Mouse (Mus musculus) limb, embryonic 11.5 days (tissue): ENCODE measurements at regions not wholly inside any gene's neighbourhood (a gene's known extent, or its start where the extent isn't known, plus 50 kb on each side); places are given as distances from the start of the nearest gene placed in this dataset.

Source experiments
- ATAC-seq: fragments of 200-750 bp; cut with Nextera tagmentation; 2 replicates; pipeline ENCODE4 v1.8.0; 2017; ENCODE audit warnings: low read depth; ENCODE audit not compliant: insufficient number of reproducible peaks, low FRiP score, low TSS enrichment
- DNase-seq: peaks from one replicate; pipeline ENCODE4 v3.0.0-alpha.2; 2015; ENCODE audit warnings: low spot score
- H3K27ac ChIP-seq: fragments of 300-500 bp; sonication (generic); replicated peaks from 2 replicates; pipeline ENCODE4 v1.5.1; 2014; ENCODE audit warnings: low read depth, mild to moderate bottlenecking, low read length
- H3K27me3 ChIP-seq: fragments of 300-500 bp; sonication (generic); 2 replicates; pipeline ENCODE4 v1.6.1; 2014; ENCODE audit warnings: mild to moderate bottlenecking, low read length, mixed read lengths; ENCODE audit not compliant: control insufficient read depth, insufficient read depth
- H3K36me3 ChIP-seq: fragments of 300-500 bp; sonication (generic); 2 replicates; pipeline ENCODE4 v1.6.1; 2014; ENCODE audit warnings: mild to moderate bottlenecking, low read length, moderate library complexity, mixed read lengths; ENCODE audit not compliant: control insufficient read depth, insufficient read depth
- H3K4me1 ChIP-seq: fragments of 300-500 bp; sonication (generic); 2 replicates; pipeline ENCODE4 v1.6.1; 2014; ENCODE audit warnings: low read length, mixed read lengths; ENCODE audit not compliant: control insufficient read depth, insufficient read depth
- H3K4me2 ChIP-seq: fragments of 300-500 bp; sonication (generic); 2 replicates; pipeline ENCODE4 v1.6.1; 2014; ENCODE audit warnings: low read depth, mild to moderate bottlenecking, moderate library complexity; ENCODE audit not compliant: severe bottlenecking
- H3K4me3 ChIP-seq: fragments of 300-500 bp; sonication (generic); 2 replicates; pipeline ENCODE4 v1.5.1; 2014; ENCODE audit warnings: low read depth, low read length
- H3K9ac ChIP-seq: fragments of 300-500 bp; sonication (generic); 2 replicates; pipeline ENCODE4 v1.6.1; 2014; ENCODE audit warnings: mild to moderate bottlenecking, low read length
- H3K9me3 ChIP-seq: fragments of 300-500 bp; sonication (generic); 2 replicates; pipeline ENCODE4 v1.6.1; 2016; ENCODE audit warnings: low read length; ENCODE audit not compliant: control insufficient read depth
- WGBS: fragments of 180-500 bp; shearing (Covaris S2); extraction: QIAGEN DNeasy Blood & Tissue Kit; methylation state at CpG from one replicate; pipeline ENCODE4 v1.1.7; 2014; 5-methylcytosine and 5-hydroxymethylcytosine counted together

DNA sequence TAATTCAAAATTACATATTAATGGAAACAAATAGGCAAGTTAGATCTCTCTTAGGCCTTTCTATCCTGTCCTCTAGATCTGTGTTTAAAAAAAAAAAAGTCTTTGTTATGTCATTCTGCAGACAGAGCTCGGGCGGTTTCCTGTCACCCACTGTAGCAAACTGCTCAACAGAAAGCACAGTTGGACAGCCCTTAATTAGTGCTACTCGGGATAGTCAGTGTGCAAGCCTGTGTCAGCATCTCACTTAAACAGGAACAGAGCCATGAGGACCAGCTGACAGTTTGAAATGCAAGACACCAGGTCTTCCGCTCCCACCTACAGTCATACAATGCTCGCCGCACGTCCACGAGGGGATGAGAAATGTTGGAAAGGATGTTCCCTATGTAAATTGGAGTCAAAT, 170.5 kb downstream of the Nr4a2 start:
- no peaks in the 10 kb centered on the region for H3K36me3 ChIP-seq
- H3K4me2 ChIP-seq: no peak overlapping the region
- no peaks in the 10 kb centered on the region for H3K9me3 ChIP-seq
- 70% methylated on average over 8 of the region's 8 CpGs for WGBS
- no peak overlapping the region for H3K27ac ChIP-seq
- no peaks in the 10 kb centered on the region for H3K4me1 ChIP-seq
- H3K9ac ChIP-seq: no peak overlapping the region
- DNase-seq (no peak), ATAC-seq (no peak)
- H3K27me3 ChIP-seq: no peaks in the 10 kb centered on the region
- no peak overlapping the region for H3K4me3 ChIP-seq

DNA sequence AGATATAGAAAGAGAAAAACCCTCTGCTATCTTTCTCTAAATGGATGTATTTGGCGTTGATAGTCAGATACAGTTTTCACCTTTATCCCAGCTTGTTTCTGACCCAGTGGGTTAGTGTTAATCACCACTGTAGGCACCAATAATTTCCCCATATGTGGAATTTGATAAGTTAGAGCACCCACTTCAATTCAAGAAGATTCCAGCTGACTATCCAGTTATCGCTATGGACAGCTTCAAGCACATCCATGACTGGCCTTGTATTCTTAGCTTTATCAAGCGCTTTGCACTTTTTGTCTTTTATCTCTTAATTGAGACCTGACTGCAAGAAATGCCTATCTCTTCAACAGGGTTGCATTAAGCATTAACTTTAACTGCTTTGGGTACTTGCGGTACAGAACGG, 211.3 kb downstream of the Nr4a2 start:
- Histone ChIP-seq H3K4me1 (no peaks in the 10 kb centered on the region), H3K27me3 (no peaks in the 10 kb centered on the region), H3K9ac (no peak overlapping the region), H3K27ac (no peak overlapping the region), H3K36me3 (no peaks in the 10 kb centered on the region), H3K4me3 (no peak overlapping the region), H3K9me3 (no peaks in the 10 kb centered on the region), H3K4me2 (no peak overlapping the region)
- ATAC-seq (no peak), DNase-seq (no peak)
- WGBS: 87% methylated on average over 5 of the region's 5 CpGs

- ATAC-seq: no peak
- DNase-seq: no peak
- Histone ChIP-seq H3K9me3 (no peaks in the 10 kb centered on the region), H3K36me3 (no peaks in the 10 kb centered on the region), H3K27ac (no peak overlapping the region), H3K4me1 (no peaks in the 10 kb centered on the region), H3K4me3 (no peak overlapping the region), H3K4me2 (no peak overlapping the region), H3K27me3 (no peaks in the 10 kb centered on the region), H3K9ac (no peak overlapping the region)
- WGBS: 65% methylated on average over 2 of the region's 2 CpGs
Measured at GRCm38 (mm10) chr2:56909096-56909865, 214.5 kb downstream of the Nr4a2 start.

GRCm38 (mm10) chr2:56885181-56885580, 238.6 kb downstream of the Nr4a2 start:
- Histone ChIP-seq H3K4me3 (no peak overlapping the region), H3K9me3 (no peaks in the 10 kb centered on the region), H3K4me2 (no peak overlapping the region), H3K36me3 (no peaks in the 10 kb centered on the region), H3K27me3 (no peaks in the 10 kb centered on the region), H3K27ac (no peak overlapping the region), H3K4me1 (no peaks in the 10 kb centered on the region), H3K9ac (no peak overlapping the region)
- DNase-seq: peak; percentile 36
- ATAC-seq: peak; percentile 52; the same call in 1 of the 2 replicates
- 17% methylated on average over 3 of the region's 3 CpGs for WGBS

GRCm38 (mm10) chr2:56860776-56861175, 263.0 kb downstream of the Nr4a2 start:
- ATAC-seq: no peak
- H3K36me3 ChIP-seq: no peaks in the 10 kb centered on the region
- no peaks in the 10 kb centered on the region for H3K9me3 ChIP-seq

DNA sequence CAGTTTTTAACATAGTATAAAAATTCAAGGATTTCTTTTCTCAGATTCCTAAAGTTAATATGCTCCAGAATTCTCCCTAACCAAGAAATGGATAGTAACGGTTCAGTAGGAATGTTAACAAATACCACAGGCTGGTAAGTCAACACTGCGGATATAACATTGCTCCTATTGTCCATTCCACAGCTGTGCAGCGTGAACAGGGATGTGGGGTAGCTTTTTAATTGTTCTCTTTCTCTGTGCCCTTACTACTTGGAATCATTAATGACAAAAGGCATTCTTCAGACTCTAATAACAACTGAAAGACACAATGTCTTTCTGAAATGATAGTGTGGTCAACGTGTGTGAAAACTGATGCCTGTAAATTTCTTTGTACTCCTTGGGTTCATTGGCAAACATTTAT, 303.3 kb downstream of the Nr4a2 start:
- no peaks in the 10 kb centered on the region for H3K4me1 ChIP-seq
- H3K4me3 ChIP-seq: no peak overlapping the region
- WGBS: 78% methylated on average over 4 of the region's 4 CpGs
- H3K27me3 ChIP-seq: no peaks in the 10 kb centered on the region
- DNase-seq (no peak), ATAC-seq (no peak)
- no peak overlapping the region for H3K27ac ChIP-seq
- H3K9me3 ChIP-seq: no peaks in the 10 kb centered on the region
- H3K9ac ChIP-seq: no peak overlapping the region
- no peaks in the 10 kb centered on the region for H3K36me3 ChIP-seq
- no peak overlapping the region for H3K4me2 ChIP-seq

More at GRCm38 (mm10) chr2:56860776-56861175, 263.0 kb downstream of the Nr4a2 start:
- H3K4me2 ChIP-seq: no peak overlapping the region
- no peaks in the 10 kb centered on the region for H3K27me3 ChIP-seq
- no peak for DNase-seq
- no peak overlapping the region for H3K27ac ChIP-seq
- no peaks in the 10 kb centered on the region for H3K4me1 ChIP-seq
- 10% methylated on average over 2 of the region's 2 CpGs for WGBS
- H3K4me3 ChIP-seq: no peak overlapping the region
- no peak overlapping the region for H3K9ac ChIP-seq

- Histone ChIP-seq H3K4me1 (no peaks in the 10 kb centered on the region), H3K4me3 (no peak overlapping the region), H3K9me3 (no peaks in the 10 kb centered on the region), H3K27ac (no peak overlapping the region), H3K27me3 (no peaks in the 10 kb centered on the region), H3K36me3 (no peaks in the 10 kb centered on the region), H3K4me2 (no peak overlapping the region), H3K9ac (no peak overlapping the region)
- ATAC-seq (no peak), DNase-seq (no peak)
- WGBS: 83% methylated on average over 2 of the region's 2 CpGs
Measured at GRCm38 (mm10) chr2:56784808-56785207, 339.0 kb downstream of the Nr4a2 start.
